ENCODE assay signal across 20 mouse cellular contexts in genomic region chr2:159852959-159853358, GRCm38 (mm10).
DNase-seq lines count a peak whose midpoint lies in the region; ATAC-seq lines count a peak whose summit lies in the region.
"Had no signal": no experiment of that assay in that cellular context is flagged by ENCODE, and none has a peak within 500 bp of the region (broad histone marks: within the 10 kb centered on the region; RNA-seq: fewer than 3 reads in every experiment).

No protein-coding gene starts in this region.

- no peaks in the 10 kb centered on the region for H3K36me3 ChIP-seq in midbrain, embryonic 14.5 days (ENCODE audit: control insufficient read depth, insufficient read depth, low read length)
- no peaks in the 10 kb centered on the region for H3K36me3 ChIP-seq in midbrain, embryonic 11.5 days (ENCODE audit: control insufficient read depth, insufficient read depth, low read length)
- H3K36me3 ChIP-seq: embryonic facial prominence, embryonic 13.5 days; forebrain, embryonic 10.5 days; heart, embryonic 15.5 days; hindbrain, embryonic 12.5 days; limb, embryonic 12.5 days; liver, embryonic 15.5 days; neural tube, embryonic 12.5 days had no signal

- WGBS in midbrain, embryonic 14.5 days = 74% methylated on average over 4 of the region's 4 CpGs
- WGBS in midbrain, embryonic 11.5 days = 92% methylated on average over 4 of the region's 4 CpGs

- ATAC-seq in midbrain, embryonic 14.5 days (ENCODE audit: low FRiP score, low TSS enrichment) = no peak
- ATAC-seq in midbrain, embryonic 11.5 days (ENCODE audit: low FRiP score) = no peak
- ATAC-seq: intestine, postnatal 0 days; midbrain, embryonic 16.5 days had no signal

- no peak overlapping the region for H3K27ac ChIP-seq in midbrain, embryonic 14.5 days (replicated peaks; ENCODE audit: low read depth, low read length)
- no peak overlapping the region for H3K27ac ChIP-seq in midbrain, embryonic 11.5 days (ENCODE audit: low read depth, low read length)
- H3K27ac ChIP-seq: embryonic facial prominence, embryonic 13.5 days; forebrain, embryonic 10.5 days; heart, embryonic 15.5 days; hindbrain, embryonic 12.5 days; limb, embryonic 12.5 days; liver, embryonic 15.5 days; neural tube, embryonic 12.5 days had no signal

- H3K27me3 ChIP-seq in midbrain, embryonic 14.5 days (ENCODE audit: control insufficient read depth, insufficient read depth, low read length) = no peaks in the 10 kb centered on the region
- H3K27me3 ChIP-seq in midbrain, embryonic 11.5 days (ENCODE audit: control insufficient read depth, insufficient read depth, low read length) = no peaks in the 10 kb centered on the region
- H3K27me3 ChIP-seq: embryonic facial prominence, embryonic 13.5 days; heart, embryonic 15.5 days; hindbrain, embryonic 12.5 days; limb, embryonic 12.5 days; liver, embryonic 15.5 days; neural tube, embryonic 12.5 days had no signal

- no peak overlapping the region for H3K4me3 ChIP-seq in midbrain, embryonic 14.5 days (replicated peaks; ENCODE audit: low read depth, low read length)
- H3K4me3 ChIP-seq in midbrain, embryonic 11.5 days (ENCODE audit: low read depth, low read length) = no peak overlapping the region
- H3K4me3 ChIP-seq: embryonic facial prominence, embryonic 13.5 days; forebrain, embryonic 10.5 days; heart, embryonic 15.5 days; hindbrain, embryonic 12.5 days; limb, embryonic 12.5 days; liver, embryonic 15.5 days; neural tube, embryonic 12.5 days had no signal

- intact Hi-C loops in gastrocnemius, postnatal 36 days (cut with DNase I) = no loop called here

- DNase-seq in cerebellum, postnatal 10 days = peak; percentile 53 to 59
- no peak for DNase-seq in cerebellum, adult 18-20 months
- DNase-seq in kidney, postnatal 10 days = peak; percentile 21
- DNase-seq in kidney, adult 8-10 months = no peak
- DNase-seq in midbrain, embryonic 14.5 days = peak; percentile 11
- no peak for DNase-seq in midbrain, embryonic 11.5 days (ENCODE audit: low spot score, missing footprints)
- peak; percentile 19 to 21 for DNase-seq in gastrocnemius, postnatal 36 days
- DNase-seq in embryo, embryonic 10.5 days (ENCODE audit: low spot score) = no peak
- DNase-seq: adrenal gland, postnatal 36 days; spleen, adult 18-20 months; thymus, postnatal 14 days had no signal

- H3K9me3 ChIP-seq in midbrain, embryonic 14.5 days (ENCODE audit: control insufficient read depth, low read length) = no peaks in the 10 kb centered on the region
- no peaks in the 10 kb centered on the region for H3K9me3 ChIP-seq in midbrain, embryonic 11.5 days (ENCODE audit: control insufficient read depth, low read length)
- H3K9me3 ChIP-seq: embryonic facial prominence, embryonic 13.5 days; forebrain, embryonic 10.5 days; heart, embryonic 15.5 days; hindbrain, embryonic 12.5 days; limb, embryonic 12.5 days; liver, embryonic 15.5 days; neural tube, embryonic 12.5 days had no signal

- no peaks in the 10 kb centered on the region for H3K4me1 ChIP-seq in midbrain, embryonic 14.5 days (ENCODE audit: control insufficient read depth, insufficient read depth, low read length)
- no peaks in the 10 kb centered on the region for H3K4me1 ChIP-seq in midbrain, embryonic 11.5 days (ENCODE audit: control insufficient read depth, insufficient read depth, low read length)
- H3K4me1 ChIP-seq: forebrain, embryonic 10.5 days; heart, embryonic 15.5 days; hindbrain, embryonic 12.5 days; limb, embryonic 12.5 days; liver, embryonic 15.5 days; neural tube, embryonic 12.5 days had no signal

- H3K9ac ChIP-seq in midbrain, embryonic 14.5 days (replicated peaks; ENCODE audit: low read length) = no peak overlapping the region
- no peak overlapping the region for H3K9ac ChIP-seq in midbrain, embryonic 11.5 days (ENCODE audit: low read length)
- H3K9ac ChIP-seq: embryonic facial prominence, embryonic 13.5 days; heart, embryonic 15.5 days; hindbrain, embryonic 12.5 days; limb, embryonic 12.5 days; liver, embryonic 15.5 days; neural tube, embryonic 12.5 days had no signal

- no peak overlapping the region for H3K4me2 ChIP-seq in midbrain, embryonic 14.5 days (ENCODE audit: low read length)
- H3K4me2 ChIP-seq in midbrain, embryonic 11.5 days = no peak overlapping the region
- H3K4me2 ChIP-seq: embryonic facial prominence, embryonic 13.5 days; heart, embryonic 15.5 days; hindbrain, embryonic 12.5 days; limb, embryonic 12.5 days; liver, embryonic 15.5 days; neural tube, embryonic 12.5 days had no signal

Comparison
In these comparisons a context has a peak if more than half of its experiments do, and no peak if none do; other contexts are left out.
1. DNase-seq: peak in cerebellum, postnatal 10 days (2 of 2), kidney, postnatal 10 days (single experiment), midbrain, embryonic 14.5 days (single experiment) and gastrocnemius, postnatal 36 days (2 of 2); none in cerebellum, adult 18-20 months (0 of 2), kidney, adult 8-10 months (0 of 2), midbrain, embryonic 11.5 days (single experiment) and embryo, embryonic 10.5 days (single experiment).